ENCODE assay signal across 8 mouse cellular contexts in the genomic region with DNA sequence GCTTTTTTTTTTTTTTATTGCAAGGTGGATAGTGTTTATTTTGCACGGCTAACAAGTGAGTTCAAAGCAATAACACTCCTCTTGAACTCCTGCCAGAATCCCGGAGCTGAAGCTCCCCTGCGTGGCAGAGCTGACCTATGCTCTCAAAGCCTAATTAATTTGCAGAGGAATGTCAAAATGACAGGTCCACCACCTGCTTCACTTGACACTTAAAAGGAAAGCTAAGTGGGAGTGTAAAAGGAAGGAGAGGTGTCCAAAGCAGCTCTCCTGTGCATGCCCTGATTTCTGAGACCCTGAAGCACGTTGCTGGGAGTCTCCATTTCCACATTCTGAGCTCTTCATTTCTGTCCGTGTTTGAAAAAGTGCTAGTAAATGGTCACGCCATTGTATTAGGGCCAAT.
A peak's percentile ranks its signal among the peaks of the same experiment; 100 is the strongest.
DNase-seq lines count a peak whose midpoint lies in the region; ATAC-seq and TF ChIP-seq lines count a peak whose summit lies in the region.

No protein-coding gene starts in this region.

- DNase-seq in cerebellum, adult 11 months: peak; percentile 10
- DNase-seq in cerebellum, adult 8-10 months: no peak
- DNase-seq in liver, embryonic 13.5 days: no peak
- no peak for DNase-seq in spleen, postnatal 14 days (ENCODE audit: low spot score in 2 of 2)
- DNase-seq in left cerebral cortex, adult 9 months (ENCODE audit: low spot score in 2 of 2): no peak

- peak overlapping the region; percentile 48 for H3K4me3 ChIP-seq in brown adipose tissue, adult 24 weeks (ENCODE audit: insufficient read depth, low read depth, low read length)
- H3K4me3 ChIP-seq in hindbrain, embryonic 16.5 days (ENCODE audit: low read length): peak overlapping the region; percentile 33
- peak overlapping the region; percentile 23; the same call in 1 of the 2 replicates for H3K4me3 ChIP-seq in liver, embryonic 13.5 days (replicated peaks)
- peak overlapping the region; percentile 39; the same call in 1 of the 2 replicates for H3K4me3 ChIP-seq in small intestine, adult 2 months (ENCODE audit: low read depth, low read length)

- no peak for TF ChIP-seq POLR2A in small intestine, adult 2 months (IDR thresholded peaks at IDR 0.05; ENCODE audit: low read depth, low read length)

- H3K27ac ChIP-seq in brown adipose tissue, adult 24 weeks (replicated peaks; ENCODE audit: low read depth, low read length): no peak overlapping the region
- H3K27ac ChIP-seq in hindbrain, embryonic 16.5 days (ENCODE audit: low read depth, low read length): no peak overlapping the region
- no peak overlapping the region for H3K27ac ChIP-seq in liver, embryonic 13.5 days
- no peak overlapping the region for H3K27ac ChIP-seq in small intestine, adult 2 months (ENCODE audit: insufficient read depth, low read depth, low read length)

- no peak overlapping the region for H3K9ac ChIP-seq in hindbrain, embryonic 16.5 days (ENCODE audit: low read depth, low read length)
- H3K9ac ChIP-seq in liver, embryonic 13.5 days: no peak overlapping the region

- no peaks in the 10 kb centered on the region for H3K9me3 ChIP-seq in hindbrain, embryonic 16.5 days (ENCODE audit: control insufficient read depth, low read length)
- H3K9me3 ChIP-seq in liver, embryonic 13.5 days (replicated peaks): no peaks in the 10 kb centered on the region

- H3K36me3 ChIP-seq in hindbrain, embryonic 16.5 days (ENCODE audit: control insufficient read depth, insufficient read depth, low read length): no peaks in the 10 kb centered on the region
- H3K36me3 ChIP-seq in liver, embryonic 13.5 days: no peaks in the 10 kb centered on the region
- no peaks in the 10 kb centered on the region for H3K36me3 ChIP-seq in small intestine, adult 2 months (ENCODE audit: control insufficient read depth, insufficient read depth, low read length)

- peak overlapping the region; percentile 63 for H3K4me2 ChIP-seq in hindbrain, embryonic 16.5 days (ENCODE audit: low read length)
- peak overlapping the region; percentile 39 for H3K4me2 ChIP-seq in liver, embryonic 13.5 days

- H3K4me1 ChIP-seq in brown adipose tissue, adult 24 weeks (ENCODE audit: control insufficient read depth, insufficient read depth, insufficient read length, low read length): no peaks in the 10 kb centered on the region
- peaks cover 4% of the 10 kb centered on the region; the same call in 1 of the 2 replicates for H3K4me1 ChIP-seq in hindbrain, embryonic 16.5 days (ENCODE audit: control insufficient read depth, insufficient read depth, low read depth, low read length)
- no peaks in the 10 kb centered on the region for H3K4me1 ChIP-seq in liver, embryonic 13.5 days (replicated peaks)
- H3K4me1 ChIP-seq in small intestine, adult 2 months (ENCODE audit: control insufficient read depth, insufficient read depth, insufficient read length, low read length): peaks cover 3% of the 10 kb centered on the region; the same call in 1 of the 2 replicates

- ATAC-seq in hindbrain, embryonic 16.5 days: no peak
- ATAC-seq in liver, embryonic 13.5 days (ENCODE audit: low read depth): no peak

- no peaks in the 10 kb centered on the region for H3K27me3 ChIP-seq in hindbrain, embryonic 16.5 days (replicated peaks; ENCODE audit: control insufficient read depth, insufficient read depth, low read length)
- H3K27me3 ChIP-seq in liver, embryonic 13.5 days: no peaks in the 10 kb centered on the region
- no peaks in the 10 kb centered on the region for H3K27me3 ChIP-seq in small intestine, adult 2 months (ENCODE audit: control insufficient read depth, insufficient read depth, low read length)

- TF ChIP-seq CTCF in small intestine, adult 2 months (IDR thresholded peaks at IDR 0.05; ENCODE audit: extremely low read depth, insufficient read length, insufficient replicate concordance, low read depth, low read length): no peak

- 11% methylated on average over 6 of the region's 6 CpGs for WGBS in hindbrain, embryonic 16.5 days
- 20% methylated on average over 6 of the region's 6 CpGs for WGBS in liver, embryonic 13.5 days (ENCODE audit: insufficient replicate concordance)
- WGBS in small intestine, adult 2 months: 4% methylated on average over 6 of the region's 6 CpGs
